Mouse (Mus musculus): ENCODE results near the gene Zc3h15. TPM values are rescaled to one million over a fixed set of nuclear protein-coding genes. Genes with fewer than 3 reads are reported as not detected.
"Not testable (repeated sequence)": the region's sequence is repeated elsewhere in the genome, so short reads cannot be mapped to it uniquely, and the experiment has no call there.

The Zc3h15 gene
- polyA plus RNA-seq, 1 experiment from 2014 or later: 108 TPM

- Histone ChIP-seq H3K27me3 (ENCODE audit: insufficient read depth, poor library complexity, severe bottlenecking) (no peaks in the 10 kb centered on the region), H3K4me3 (no peak overlapping the region)
- WGBS: 81% methylated on average over 3 of the region's 3 CpGs
Measured at GRCm38 (mm10) chr2:83659279-83659678, 15.0 kb downstream of the Zc3h15 start.

DNA sequence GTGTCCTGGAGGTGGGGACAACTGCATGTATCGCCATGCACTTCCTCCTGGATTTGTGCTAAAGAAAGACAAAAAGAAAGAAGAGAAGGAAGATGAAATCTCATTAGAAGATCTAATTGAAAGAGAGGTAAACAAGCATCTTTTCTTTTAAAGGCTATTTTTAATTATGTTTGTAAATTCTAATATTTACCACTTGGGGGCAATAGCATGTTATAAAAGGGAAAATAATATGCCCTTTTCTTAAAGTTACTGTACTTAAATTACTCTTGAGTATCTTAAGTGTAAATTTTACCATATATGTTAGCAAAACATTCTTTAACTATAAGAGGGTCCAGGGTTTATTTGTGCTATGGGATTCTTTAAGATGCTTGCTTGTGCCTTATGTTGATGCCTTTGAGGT, 15.9 kb downstream of the Zc3h15 start:
- Histone ChIP-seq H3K27ac (no peak overlapping the region), H3K9me3 (no peaks in the 10 kb centered on the region), H3K4me3 (no peak overlapping the region), H3K4me1 (no peaks in the 10 kb centered on the region), H3K36me3 (peaks cover 49% of the 10 kb centered on the region), H3K27me3 (ENCODE audit: insufficient read depth, poor library complexity, severe bottlenecking) (no peaks in the 10 kb centered on the region)
- WGBS: 84% methylated on average over 1 of the region's 1 CpGs
- DNase-seq (ENCODE audit: low spot score): no peak

More at GRCm38 (mm10) chr2:83659279-83659678, 15.0 kb downstream of the Zc3h15 start:
- H3K9me3 ChIP-seq: no peaks in the 10 kb centered on the region
- no peak for DNase-seq (ENCODE audit: low spot score)
- H3K4me1 ChIP-seq: no peaks in the 10 kb centered on the region
- H3K36me3 ChIP-seq: peaks cover 49% of the 10 kb centered on the region
- H3K27ac ChIP-seq: no peak overlapping the region

- no peak overlapping the region for H3K27ac ChIP-seq
- no peak for DNase-seq (ENCODE audit: low spot score)
- no peak overlapping the region for H3K4me3 ChIP-seq
- H3K27me3 ChIP-seq (ENCODE audit: insufficient read depth, poor library complexity, severe bottlenecking): no peaks in the 10 kb centered on the region
- H3K9me3 ChIP-seq: no peaks in the 10 kb centered on the region
- H3K36me3 ChIP-seq: peaks cover 49% of the 10 kb centered on the region
- 97% methylated on average over 6 of the region's 6 CpGs for WGBS
- no peaks in the 10 kb centered on the region for H3K4me1 ChIP-seq
Measured at GRCm38 (mm10) chr2:83661351-83661750, 17.1 kb downstream of the Zc3h15 start.

DNA sequence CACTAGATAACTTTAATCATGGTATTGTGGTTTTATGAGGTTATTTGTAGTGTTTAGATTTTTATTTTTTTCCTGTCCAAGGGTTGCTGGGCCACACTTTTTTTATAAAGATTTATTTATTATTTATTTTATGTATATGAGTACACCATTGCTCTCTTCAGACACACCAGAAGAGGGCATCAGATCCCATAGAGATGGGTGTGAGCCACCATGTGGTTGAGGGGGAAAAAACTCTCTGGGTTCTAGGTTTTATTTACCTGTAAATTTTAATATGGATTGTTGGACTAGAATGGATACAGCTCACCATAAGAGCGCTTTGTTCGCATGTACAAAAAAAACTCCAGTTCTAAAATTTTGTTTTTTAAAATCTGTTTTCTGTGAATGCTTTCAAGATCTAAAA, 20.8 kb downstream of the Zc3h15 start:
- H3K36me3 ChIP-seq: peaks cover 36% of the 10 kb centered on the region
- H3K4me1 ChIP-seq; DNase-seq (ENCODE audit: low spot score); H3K4me3 ChIP-seq; H3K27me3 ChIP-seq (ENCODE audit: insufficient read depth, poor library complexity, severe bottlenecking); H3K27ac ChIP-seq; H3K9me3 ChIP-seq: not testable (repeated sequence)
- 94% methylated on average over 2 of the region's 2 CpGs for WGBS

- Histone ChIP-seq H3K36me3 (peaks cover 29% of the 10 kb centered on the region), H3K27ac (no peak overlapping the region), H3K27me3 (ENCODE audit: insufficient read depth, poor library complexity, severe bottlenecking) (no peaks in the 10 kb centered on the region), H3K4me1 (no peaks in the 10 kb centered on the region), H3K9me3 (no peaks in the 10 kb centered on the region), H3K4me3 (no peak overlapping the region)
- DNase-seq (ENCODE audit: low spot score): no peak
- 75% methylated on average over 2 of the region's 2 CpGs for WGBS
Measured at GRCm38 (mm10) chr2:83667430-83667829, 23.2 kb downstream of the Zc3h15 start.

GRCm38 (mm10) chr2:83668052-83668451, 23.8 kb downstream of the Zc3h15 start:
- Histone ChIP-seq H3K27me3 (ENCODE audit: insufficient read depth, poor library complexity, severe bottlenecking) (no peaks in the 10 kb centered on the region), H3K4me3 (no peak overlapping the region), H3K4me1 (no peaks in the 10 kb centered on the region), H3K36me3 (peaks cover 26% of the 10 kb centered on the region), H3K27ac (no peak overlapping the region), H3K9me3 (no peaks in the 10 kb centered on the region)
- DNase-seq (ENCODE audit: low spot score): no peak
- WGBS: 69% methylated on average over 1 of the region's 1 CpGs

GRCm38 (mm10) chr2:83669988-83670387, 25.8 kb downstream of the Zc3h15 start:
- DNase-seq (ENCODE audit: low spot score): no peak
- Histone ChIP-seq H3K27me3 (ENCODE audit: insufficient read depth, poor library complexity, severe bottlenecking) (no peaks in the 10 kb centered on the region), H3K4me3 (no peak overlapping the region), H3K4me1 (no peaks in the 10 kb centered on the region), H3K27ac (no peak overlapping the region), H3K9me3 (no peaks in the 10 kb centered on the region), H3K36me3 (peaks cover 28% of the 10 kb centered on the region)
- 87% methylated on average over 5 of the region's 5 CpGs for WGBS

- Histone ChIP-seq H3K4me1 (0 out of 2 replicates have a peak, but pooled peaks cover 3% of the 10 kb centered on the region), H3K4me3 (no peak overlapping the region), H3K36me3 (peaks cover 28% of the 10 kb centered on the region), H3K9me3 (no peaks in the 10 kb centered on the region), H3K27me3 (ENCODE audit: insufficient read depth, poor library complexity, severe bottlenecking) (no peaks in the 10 kb centered on the region), H3K27ac (no peak overlapping the region)
- 99% methylated on average over 2 of the region's 2 CpGs for WGBS
- no peak for DNase-seq (ENCODE audit: low spot score)
Measured at GRCm38 (mm10) chr2:83671843-83672242, 27.6 kb downstream of the Zc3h15 start.

DNA sequence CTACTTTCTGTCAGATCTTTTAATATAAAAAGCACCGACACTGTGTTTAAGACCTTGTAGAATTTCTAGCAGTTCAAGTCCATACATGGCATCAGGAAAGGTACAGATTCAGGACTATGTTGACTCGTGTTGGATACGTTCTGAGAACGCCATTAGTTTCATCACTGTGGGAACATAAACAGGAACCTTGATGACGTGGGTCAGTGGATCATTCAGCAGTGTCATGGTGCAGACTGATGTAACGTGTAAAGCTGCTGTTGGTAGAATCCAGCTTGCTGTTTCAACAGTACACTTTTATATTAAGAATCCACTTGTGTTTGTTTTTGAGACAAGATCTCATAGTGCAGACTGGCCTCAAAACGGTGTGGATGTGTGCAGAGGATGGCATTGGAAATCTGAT, 28.8 kb downstream of the Zc3h15 start:
- no peaks in the 10 kb centered on the region for H3K27me3 ChIP-seq (ENCODE audit: insufficient read depth, poor library complexity, severe bottlenecking)
- DNase-seq (ENCODE audit: low spot score): no peak

GRCm38 (mm10) chr2:83673843-83674242, 29.6 kb downstream of the Zc3h15 start:
- no peak overlapping the region for H3K4me3 ChIP-seq
- no peaks in the 10 kb centered on the region for H3K9me3 ChIP-seq
- WGBS: 62% methylated on average over 2 of the region's 2 CpGs
- no peak overlapping the region for H3K27ac ChIP-seq
- H3K36me3 ChIP-seq: peaks cover 22% of the 10 kb centered on the region
- no peaks in the 10 kb centered on the region for H3K27me3 ChIP-seq (ENCODE audit: insufficient read depth, poor library complexity, severe bottlenecking)
- H3K4me1 ChIP-seq: 0 out of 2 replicates have a peak, but pooled peaks cover 3% of the 10 kb centered on the region
- no peak for DNase-seq (ENCODE audit: low spot score)

More for the DNA sequence above, 28.8 kb downstream of the Zc3h15 start:
- 0 out of 2 replicates have a peak, but pooled peaks cover 3% of the 10 kb centered on the region for H3K4me1 ChIP-seq
- H3K9me3 ChIP-seq: no peaks in the 10 kb centered on the region
- WGBS: 69% methylated on average over 7 of the region's 7 CpGs
- H3K27ac ChIP-seq: no peak overlapping the region
- H3K36me3 ChIP-seq: peaks cover 25% of the 10 kb centered on the region
- H3K4me3 ChIP-seq: no peak overlapping the region

DNA sequence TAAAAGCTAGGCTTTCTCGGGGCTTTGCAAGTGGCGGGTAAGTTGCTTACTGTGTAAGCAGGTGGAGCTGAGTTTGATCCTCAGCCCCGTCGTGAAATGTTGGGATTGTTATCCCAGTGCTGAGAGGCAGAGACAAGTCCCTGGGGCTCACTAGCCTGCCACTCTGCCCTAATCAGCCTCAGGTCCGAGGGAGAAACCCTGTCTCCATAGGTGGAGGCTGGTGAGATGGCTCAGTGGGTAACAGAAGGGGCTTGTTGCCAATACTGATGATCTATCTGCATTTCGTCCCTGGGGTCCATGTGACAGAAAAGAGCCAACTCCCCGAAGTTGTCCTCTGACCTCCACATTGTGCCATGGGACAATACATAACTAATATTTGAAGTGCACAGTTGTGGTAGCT, 30.2 kb downstream of the Zc3h15 start:
- Histone ChIP-seq H3K27ac (no peak overlapping the region), H3K36me3 (peaks cover 21% of the 10 kb centered on the region), H3K4me1 (0 out of 2 replicates have a peak, but pooled peaks cover 3% of the 10 kb centered on the region), H3K9me3 (no peaks in the 10 kb centered on the region), H3K27me3 (ENCODE audit: insufficient read depth, poor library complexity, severe bottlenecking) (no peaks in the 10 kb centered on the region), H3K4me3 (no peak overlapping the region)
- 81% methylated on average over 7 of the region's 7 CpGs for WGBS
- DNase-seq (ENCODE audit: low spot score): no peak

GRCm38 (mm10) chr2:83674896-83675295, 30.7 kb downstream of the Zc3h15 start:
- Histone ChIP-seq H3K27me3 (ENCODE audit: insufficient read depth, poor library complexity, severe bottlenecking) (no peaks in the 10 kb centered on the region), H3K9me3 (no peaks in the 10 kb centered on the region), H3K36me3 (peaks cover 21% of the 10 kb centered on the region), H3K27ac (no peak overlapping the region), H3K4me3 (no peak overlapping the region), H3K4me1 (0 out of 2 replicates have a peak, but pooled peaks cover 3% of the 10 kb centered on the region)
- DNase-seq (ENCODE audit: low spot score): no peak
- 90% methylated on average over 9 of the region's 9 CpGs for WGBS

- Histone ChIP-seq H3K36me3 (peaks cover 21% of the 10 kb centered on the region), H3K9me3 (no peaks in the 10 kb centered on the region), H3K27me3 (ENCODE audit: insufficient read depth, poor library complexity, severe bottlenecking) (no peaks in the 10 kb centered on the region), H3K4me3 (no peak overlapping the region), H3K27ac (no peak overlapping the region), H3K4me1 (0 out of 2 replicates have a peak, but pooled peaks cover 3% of the 10 kb centered on the region)
- 52% methylated on average over 5 of the region's 5 CpGs for WGBS
- no peak for DNase-seq (ENCODE audit: low spot score)
Measured at GRCm38 (mm10) chr2:83675681-83676080, 31.4 kb downstream of the Zc3h15 start.

DNA sequence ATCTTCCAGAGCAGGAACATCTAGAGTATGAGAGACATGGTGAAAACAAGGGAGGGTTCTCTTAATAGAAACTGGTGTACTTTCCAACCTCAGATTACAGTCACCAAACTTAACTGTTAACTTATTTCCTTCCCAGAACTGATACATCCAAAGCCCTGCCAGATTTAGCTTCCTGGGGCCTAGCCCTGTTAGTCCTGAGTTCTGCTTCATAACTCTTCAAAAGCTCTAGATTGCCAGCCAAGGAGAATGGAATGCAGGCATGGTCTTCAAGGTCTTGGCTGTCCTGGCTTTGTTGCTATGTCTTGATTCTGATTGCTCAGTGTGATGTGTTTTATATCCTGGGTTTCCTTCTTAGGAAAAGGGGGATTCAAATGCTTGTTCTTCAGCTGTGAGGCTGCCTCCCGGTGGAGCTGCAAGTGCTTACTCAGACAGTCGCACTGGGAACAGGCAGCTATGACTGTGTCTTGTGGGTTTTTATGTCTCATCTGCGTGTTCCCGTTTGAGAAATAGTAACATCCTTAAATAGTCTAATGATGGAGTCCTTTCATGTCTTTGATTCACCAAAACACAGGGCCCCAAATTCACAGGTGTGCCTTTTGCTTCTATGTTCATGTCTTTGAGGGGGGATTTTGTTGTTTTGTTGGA, 32.1 kb downstream of the Zc3h15 start:
- WGBS: 76% methylated on average over 4 of the region's 4 CpGs

More for the DNA sequence above, 32.1 kb downstream of the Zc3h15 start:
- H3K27ac ChIP-seq: no peak overlapping the region
- peaks cover 24% of the 10 kb centered on the region for H3K36me3 ChIP-seq
- H3K4me3 ChIP-seq: no peak overlapping the region
- no peaks in the 10 kb centered on the region for H3K9me3 ChIP-seq
- no peak for DNase-seq (ENCODE audit: low spot score)
- H3K27me3 ChIP-seq (ENCODE audit: insufficient read depth, poor library complexity, severe bottlenecking): no peaks in the 10 kb centered on the region
- 0 out of 2 replicates have a peak, but pooled peaks cover 3% of the 10 kb centered on the region for H3K4me1 ChIP-seq

Data from heart, embryonic 10.5 days (tissue).